Mouse (Mus musculus) thymus, adult 2 months (tissue): ENCODE measurements at regions not wholly inside any gene's neighbourhood (a gene's known extent, or its start where the extent isn't known, plus 50 kb on each side); places are given as distances from the start of the nearest gene placed in this dataset.

Experiments used
- DNase-seq: peaks from one replicate; pipeline ENCODE4 v3.0.0; 2021
- H3K27ac ChIP-seq: fragments of 200-500 bp; 2 replicates; pipeline ENCODE4 v1.5.1; 2012; ENCODE audit warnings: low read length, control low read depth; ENCODE audit not compliant: control insufficient read depth, insufficient read depth
- H3K27me3 ChIP-seq: fragments of 200-500 bp; 2 replicates; pipeline ENCODE4 v1.6.1; 2012; ENCODE audit warnings: mild to moderate bottlenecking, low read length, moderate library complexity, mixed read lengths; ENCODE audit not compliant: control insufficient read depth, insufficient read depth
- H3K36me3 ChIP-seq: fragments of 200-500 bp; 2 replicates; pipeline ENCODE4 v1.6.1; 2012; ENCODE audit warnings: mild to moderate bottlenecking, low read length, moderate library complexity; ENCODE audit not compliant: control insufficient read depth, insufficient read depth
- H3K4me1 ChIP-seq: fragments of 200-500 bp; replicated peaks from 2 replicates; pipeline ENCODE4 v1.6.1; 2012; ENCODE audit warnings: low read length; ENCODE audit not compliant: control insufficient read depth, insufficient read depth
- H3K4me3 ChIP-seq: fragments of 200-500 bp; 2 replicates; pipeline ENCODE4 v1.5.1; 2012; ENCODE audit warnings: mild to moderate bottlenecking, low read length, control low read depth, moderate library complexity; ENCODE audit not compliant: control insufficient read depth, insufficient read depth
- CTCF ChIP-seq: fragments of 200-500 bp; IDR thresholded peaks from 2 replicates; pipeline ENCODE4 v1.5.1; 2012; ENCODE audit warnings: mild to moderate bottlenecking, control low read depth, low read length, moderate library complexity, borderline replicate concordance; ENCODE audit not compliant: control insufficient read depth, poor library complexity, insufficient read depth; ENCODE audit errors: extremely low read depth
- POLR2A ChIP-seq: fragments of 200-500 bp; IDR thresholded peaks from 2 replicates; pipeline ENCODE4 v1.6.1; 2012; ENCODE audit warnings: mild to moderate bottlenecking, low read length, control low read depth, moderate library complexity; ENCODE audit not compliant: control insufficient read depth, poor library complexity, insufficient read depth; ENCODE audit errors: extremely low read depth
- WGBS: fragments of 180-500 bp; shearing (Covaris S2); methylation state at CpG from one replicate; pipeline ENCODE4 v1.1.7; 2018; 5-methylcytosine and 5-hydroxymethylcytosine counted together

DNA sequence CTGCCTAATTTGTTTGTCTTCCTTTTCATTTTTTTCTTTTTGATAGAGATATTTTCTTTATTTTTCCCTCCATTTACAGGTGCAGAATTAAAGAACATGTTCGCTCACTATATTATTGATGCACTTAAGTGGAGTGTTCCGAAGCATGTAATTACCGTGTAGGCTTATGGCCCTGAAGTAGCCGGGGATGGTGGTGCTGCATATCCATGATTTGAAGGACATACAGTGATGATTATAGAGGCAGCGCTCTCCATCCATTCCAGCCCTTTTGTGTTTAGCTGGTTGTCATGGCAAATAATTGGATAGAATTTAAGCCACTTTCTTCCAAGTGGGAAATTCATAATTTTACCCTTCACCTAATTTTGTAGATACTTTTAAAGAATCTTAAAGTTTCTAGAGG lies 581.5 kb downstream of the Isl1 start:
- Histone ChIP-seq H3K4me3 (no peak overlapping the region), H3K4me1 (no peaks in the 10 kb centered on the region), H3K36me3 (no peaks in the 10 kb centered on the region), H3K27ac (no peak overlapping the region), H3K27me3 (no peaks in the 10 kb centered on the region)
- TF ChIP-seq POLR2A, result no peak
- no peak for TF ChIP-seq CTCF
- 99% methylated on average over 5 of the region's 5 CpGs for WGBS
- no peak for DNase-seq

DNA sequence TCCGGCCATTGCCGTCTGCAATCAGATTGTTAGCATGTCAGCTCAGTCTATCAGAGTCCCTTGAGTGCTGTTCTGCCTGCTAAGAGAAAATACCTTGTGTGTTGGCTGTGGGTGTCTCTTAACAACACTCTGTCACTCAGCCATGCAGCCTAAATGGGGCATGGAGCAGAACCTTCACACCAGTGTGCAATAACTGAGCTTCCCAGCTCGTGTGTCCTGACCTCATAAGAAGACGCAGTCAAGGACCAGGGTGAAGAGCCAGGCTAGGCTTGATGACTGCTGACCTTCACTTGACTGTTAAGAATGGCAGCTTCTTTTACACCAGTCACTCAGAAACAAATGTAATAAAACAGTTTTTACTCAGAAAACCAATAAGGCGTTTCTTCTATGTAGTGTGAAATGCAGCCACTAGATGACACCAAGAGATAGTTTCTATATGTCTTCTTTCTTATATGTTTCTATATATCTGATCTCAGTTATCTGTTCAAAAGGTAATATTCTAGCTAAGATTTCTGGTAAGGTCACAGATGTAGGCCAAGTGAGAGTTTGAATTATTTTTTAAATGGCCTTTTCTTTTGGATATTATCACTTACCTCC lies 584.0 kb downstream of the Isl1 start:
- H3K27me3 ChIP-seq, result no peaks in the 10 kb centered on the region
- H3K36me3 ChIP-seq, result no peaks in the 10 kb centered on the region
- no peak for DNase-seq
- H3K4me1 ChIP-seq, result no peaks in the 10 kb centered on the region
- no peak for TF ChIP-seq CTCF
- TF ChIP-seq POLR2A, result no peak
- H3K27ac ChIP-seq, result no peak overlapping the region
- no peak overlapping the region for H3K4me3 ChIP-seq
- 82% methylated on average over 5 of the region's 5 CpGs for WGBS

DNA sequence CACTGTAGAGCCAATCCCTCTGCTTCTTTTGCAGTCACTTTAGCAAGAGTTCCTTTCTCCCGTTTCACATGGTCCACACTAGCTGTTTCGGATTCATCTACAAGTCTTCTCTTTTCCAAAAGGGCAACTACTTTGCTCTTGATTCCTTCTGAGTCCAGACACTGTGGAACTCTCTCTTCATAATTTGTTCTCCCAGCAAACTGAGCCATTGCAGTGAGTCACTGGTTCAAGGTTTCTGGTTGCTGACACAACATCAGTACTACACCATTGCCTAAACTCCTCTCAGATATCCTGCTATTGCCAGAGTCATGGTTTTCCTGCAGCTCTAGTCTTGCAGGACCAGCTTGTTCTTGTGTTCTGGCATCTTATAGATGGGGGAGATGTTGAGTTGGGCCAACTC lies 590.2 kb downstream of the Isl1 start:
- Histone ChIP-seq H3K27ac (no peak overlapping the region), H3K27me3 (no peaks in the 10 kb centered on the region), H3K4me1 (no peaks in the 10 kb centered on the region), H3K36me3 (no peaks in the 10 kb centered on the region), H3K4me3 (no peak overlapping the region)
- 97% methylated on average over 2 of the region's 2 CpGs for WGBS
- no peak for DNase-seq
- TF ChIP-seq POLR2A (no peak), CTCF (no peak)

DNA sequence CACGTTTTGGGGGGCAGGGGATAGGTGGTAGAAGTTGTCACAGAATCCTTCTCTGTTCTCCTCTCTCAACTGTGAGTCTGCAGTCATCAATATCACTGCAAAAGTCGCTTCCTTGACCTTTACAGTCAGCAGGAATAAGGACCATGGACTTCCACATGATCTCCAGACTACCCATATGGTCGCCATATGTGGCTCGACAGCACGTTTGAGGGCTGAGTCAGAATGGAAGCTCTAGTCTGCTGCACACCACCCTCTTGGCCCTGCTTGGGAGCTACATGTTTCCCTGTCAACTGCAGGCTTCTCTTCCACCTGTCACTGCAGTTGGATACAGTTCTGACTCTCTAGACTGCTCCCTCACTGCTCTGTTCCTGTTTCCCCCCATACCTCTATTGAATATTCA lies 590.6 kb downstream of the Isl1 start:
- H3K4me3 ChIP-seq, result no peak overlapping the region
- TF ChIP-seq POLR2A (no peak), CTCF (no peak)
- H3K27me3 ChIP-seq, result no peaks in the 10 kb centered on the region
- H3K27ac ChIP-seq, result no peak overlapping the region
- no peak for DNase-seq
- WGBS, result 69% methylated on average over 5 of the region's 5 CpGs
- H3K4me1 ChIP-seq, result no peaks in the 10 kb centered on the region
- H3K36me3 ChIP-seq, result no peaks in the 10 kb centered on the region

DNA sequence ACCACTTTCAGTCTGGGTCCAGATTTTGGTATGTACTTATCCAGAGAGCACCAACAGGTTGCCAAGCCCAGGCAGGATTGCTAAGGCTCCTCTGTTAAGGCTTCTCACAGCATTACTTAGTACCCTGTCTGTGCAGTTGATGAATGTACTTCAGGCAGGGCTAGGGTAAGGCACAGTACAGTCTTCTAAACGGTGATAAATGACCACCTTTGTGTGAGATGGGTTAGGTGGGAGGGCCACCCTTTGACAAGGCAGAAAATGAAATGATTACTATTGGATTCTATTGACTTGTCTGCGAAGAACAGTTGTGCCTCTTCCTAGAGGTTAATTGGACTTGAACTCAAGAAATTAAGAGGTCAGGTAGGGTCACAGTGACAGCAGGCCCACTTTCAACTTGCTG lies 594.4 kb upstream of the Itga1 start:
- no peaks in the 10 kb centered on the region for H3K36me3 ChIP-seq

DNA sequence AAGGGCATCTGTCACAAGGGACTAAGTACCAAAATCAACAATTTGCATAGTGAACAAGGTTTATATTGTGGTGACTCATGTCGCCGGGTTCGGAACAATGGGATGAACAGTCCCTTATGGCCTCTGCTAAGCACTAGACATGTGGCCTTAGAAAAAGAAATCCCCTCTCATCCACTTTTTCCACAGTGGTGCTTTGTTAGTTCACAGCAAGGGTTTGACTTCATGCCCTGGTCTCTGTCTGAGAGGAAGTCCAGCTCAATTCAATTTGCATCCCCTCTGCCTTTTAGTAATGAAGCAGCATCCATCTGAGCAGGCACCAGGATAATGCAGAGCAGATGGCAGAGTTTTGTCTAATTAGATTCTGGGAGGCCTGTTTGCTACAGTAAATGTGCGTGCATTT lies 585.7 kb upstream of the Itga1 start:
- TF ChIP-seq CTCF (no peak), POLR2A (no peak)
- H3K27ac ChIP-seq, result no peak overlapping the region
- 85% methylated on average over 4 of the region's 4 CpGs for WGBS

More for the DNA sequence above, 594.4 kb upstream of the Itga1 start:
- H3K27me3 ChIP-seq, result no peaks in the 10 kb centered on the region
- WGBS, result 76% methylated on average over 2 of the region's 2 CpGs
- TF ChIP-seq POLR2A, result no peak
- no peak for TF ChIP-seq CTCF
- H3K4me1 ChIP-seq, result no peaks in the 10 kb centered on the region
- no peak overlapping the region for H3K27ac ChIP-seq
- H3K4me3 ChIP-seq, result no peak overlapping the region
- DNase-seq, result no peak

DNA sequence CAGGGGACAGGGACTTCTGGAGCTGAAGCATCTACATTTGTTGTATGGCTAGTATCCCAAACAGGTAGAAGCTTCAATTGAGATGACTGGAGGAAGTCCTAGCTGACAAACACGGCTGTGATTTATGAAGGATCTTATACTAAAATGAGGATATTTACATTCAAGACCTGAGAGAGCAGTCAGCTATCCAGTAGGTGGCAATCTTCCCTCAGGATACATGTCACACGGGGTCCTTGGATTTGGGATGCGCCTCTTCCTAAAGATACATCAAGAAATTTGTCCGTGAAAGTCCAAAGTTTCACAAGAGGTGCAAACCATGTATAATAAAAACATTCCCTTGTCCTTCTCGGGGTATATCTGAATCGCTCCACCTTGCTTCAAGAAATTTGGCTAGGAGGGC lies 577.8 kb upstream of the Itga1 start:
- TF ChIP-seq CTCF (no peak), POLR2A (no peak)
- Histone ChIP-seq H3K36me3 (no peaks in the 10 kb centered on the region), H3K27me3 (no peaks in the 10 kb centered on the region), H3K4me1 (no peaks in the 10 kb centered on the region), H3K4me3 (no peak overlapping the region), H3K27ac (no peak overlapping the region)
- DNase-seq, result no peak
- WGBS, result 57% methylated on average over 6 of the region's 6 CpGs

More for the DNA sequence above, 585.7 kb upstream of the Itga1 start:
- no peak overlapping the region for H3K4me3 ChIP-seq
- no peaks in the 10 kb centered on the region for H3K27me3 ChIP-seq
- H3K4me1 ChIP-seq, result no peaks in the 10 kb centered on the region
- no peaks in the 10 kb centered on the region for H3K36me3 ChIP-seq
- no peak for DNase-seq
